Mouse (Mus musculus) urinary bladder, postnatal 36 days (tissue): ENCODE results near the gene Socs3.

Experiments
- DNase-seq, 2 experiments: peaks; one replicate each; pipeline ENCODE4 v3.0.0; 2022; ENCODE audit warnings: low spot score in 2 of 2, mixed read lengths in 1 of 2

The Socs3 gene

DNA sequence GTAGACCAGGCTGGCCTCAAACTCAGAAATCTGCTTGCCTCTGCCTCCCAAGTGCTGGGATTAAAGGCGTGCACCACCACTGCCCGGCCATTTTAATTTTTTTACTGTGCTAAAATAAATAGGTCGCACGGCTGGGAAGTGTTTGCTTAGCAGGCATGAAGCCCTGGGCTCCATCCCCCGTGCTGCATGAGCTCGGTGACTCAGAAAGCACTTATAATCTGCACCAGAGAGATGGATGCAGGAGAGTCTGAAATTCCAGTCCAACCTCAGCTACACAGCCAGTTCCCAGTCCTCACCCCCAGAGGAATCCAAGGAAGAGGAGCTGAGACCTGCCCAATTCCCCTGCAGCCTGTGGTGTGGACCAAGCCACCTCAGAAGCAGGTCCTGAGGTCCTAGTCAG lies 45.4 kb downstream of the Socs3 start:
- no peak for DNase-seq

DNA sequence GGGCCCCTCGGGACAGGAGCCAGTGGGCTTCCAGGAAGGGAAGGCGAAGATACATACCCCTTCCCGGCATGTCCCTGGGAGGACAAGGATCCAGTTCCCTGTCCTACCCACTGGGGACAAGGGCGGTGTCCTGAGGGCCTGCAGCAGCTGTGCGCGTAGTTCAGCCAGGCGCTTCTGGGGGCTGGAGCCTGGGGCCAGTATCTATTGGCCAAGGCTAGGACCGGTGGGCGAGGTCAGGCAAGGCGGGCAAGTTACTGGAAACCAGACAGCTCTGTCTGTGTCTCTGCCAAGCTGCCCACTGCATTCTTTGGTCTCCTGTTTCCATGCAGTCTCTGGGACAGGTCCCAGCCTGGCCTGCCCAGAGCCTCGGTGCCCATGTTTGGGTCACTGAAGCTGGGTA lies 46.6 kb downstream of the Socs3 start:
- DNase-seq: no peak

DNA sequence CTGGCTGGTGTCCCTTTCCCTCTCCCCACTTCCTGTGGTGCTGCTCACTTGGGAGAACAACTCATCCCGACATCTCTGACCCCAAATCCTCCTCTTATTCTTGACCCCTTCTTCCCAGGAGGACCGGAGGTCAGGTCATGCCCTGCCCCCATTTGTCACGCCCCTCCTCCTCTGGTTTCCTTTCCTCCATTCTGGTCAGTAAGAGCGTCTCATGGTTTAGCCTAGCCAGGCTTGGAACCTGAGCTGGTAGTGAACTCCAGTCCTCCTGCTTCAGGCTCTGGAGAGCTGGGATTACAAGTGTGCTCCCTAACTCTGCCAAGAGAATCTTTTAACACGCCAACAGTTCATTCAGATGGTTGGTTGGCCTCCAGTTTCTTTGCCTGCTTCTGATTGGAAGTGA lies 50.6 kb downstream of the Socs3 start:
- no peak for DNase-seq

DNA sequence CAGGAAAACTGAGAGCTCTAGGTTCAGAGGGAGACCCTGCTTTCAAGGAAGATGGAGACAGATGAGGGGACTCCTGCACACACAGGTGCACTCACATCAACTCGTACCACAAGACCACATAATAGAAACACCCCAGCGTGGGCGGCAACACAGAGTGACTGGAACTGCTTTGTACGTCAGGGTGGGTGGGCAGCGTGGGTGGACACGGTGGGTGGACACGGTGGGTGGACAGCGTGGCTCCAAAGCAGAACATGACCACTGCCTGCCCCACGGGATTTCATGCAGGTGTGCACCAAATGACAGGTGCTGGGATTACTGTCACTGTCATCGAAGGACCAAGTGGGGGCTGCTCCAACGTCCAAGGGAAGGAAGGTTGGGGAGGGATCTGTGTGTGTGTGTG lies 51.3 kb downstream of the Socs3 start:
- DNase-seq: no peak
